Mouse (Mus musculus): ENCODE measurements around the gene Gm28308. TPM values are rescaled to one million over a fixed set of nuclear protein-coding genes. Genes with fewer than 3 reads are reported as not detected.

Gm28308 gene
- polyA plus RNA-seq (2012; rRNA removed): 0.24 and 0.61 TPM in 2 replicates

DNA sequence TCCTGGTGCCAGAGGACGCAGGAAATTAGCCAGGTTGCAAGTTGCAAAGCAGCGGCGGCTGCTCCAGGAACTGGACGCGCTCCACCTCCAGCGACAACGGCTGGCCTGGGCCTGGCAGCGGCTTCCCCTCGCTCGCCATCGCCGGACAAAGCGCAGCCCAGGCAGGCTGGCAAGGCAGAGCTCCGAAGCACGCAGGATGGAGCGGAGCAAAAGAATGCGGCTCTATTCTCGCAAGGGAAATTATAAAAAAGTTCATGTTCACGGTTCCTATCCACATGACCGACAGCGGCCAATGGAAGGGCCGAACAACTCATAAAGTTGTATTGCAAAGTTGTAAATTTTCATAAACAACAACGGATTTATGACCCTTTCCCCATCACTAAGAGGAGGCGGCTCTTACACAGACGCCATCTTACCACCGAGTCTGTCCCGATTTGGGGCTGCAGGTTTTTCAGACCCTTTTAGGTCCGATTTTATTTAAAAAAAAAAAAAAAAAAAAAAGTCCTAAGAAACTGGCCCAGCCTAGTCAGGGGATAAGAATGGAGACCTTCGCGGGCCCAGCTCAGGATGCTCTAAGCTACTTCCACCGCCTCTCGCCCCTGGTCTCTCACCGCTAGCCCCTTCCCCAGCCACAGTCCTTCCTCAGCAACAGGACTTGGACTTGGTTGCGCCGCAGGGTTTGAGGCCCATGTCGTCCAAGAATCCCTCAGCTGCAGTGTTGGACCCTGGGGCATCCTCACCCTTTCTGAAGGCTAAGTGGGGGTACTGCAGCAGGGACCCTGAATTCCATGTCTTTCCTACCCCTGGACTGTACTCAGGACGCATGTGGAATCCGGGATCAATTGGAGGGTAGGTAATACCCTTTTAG lies at the start of gene Gm28308, which contains the start of gene Hoxa3:
Gm28308 (minus strand) TSS at position 221 of the 868 bp plus-strand sequence.
Hoxa3 (minus strand) TSS at position 218 of the 868 bp plus-strand sequence.

DNA sequence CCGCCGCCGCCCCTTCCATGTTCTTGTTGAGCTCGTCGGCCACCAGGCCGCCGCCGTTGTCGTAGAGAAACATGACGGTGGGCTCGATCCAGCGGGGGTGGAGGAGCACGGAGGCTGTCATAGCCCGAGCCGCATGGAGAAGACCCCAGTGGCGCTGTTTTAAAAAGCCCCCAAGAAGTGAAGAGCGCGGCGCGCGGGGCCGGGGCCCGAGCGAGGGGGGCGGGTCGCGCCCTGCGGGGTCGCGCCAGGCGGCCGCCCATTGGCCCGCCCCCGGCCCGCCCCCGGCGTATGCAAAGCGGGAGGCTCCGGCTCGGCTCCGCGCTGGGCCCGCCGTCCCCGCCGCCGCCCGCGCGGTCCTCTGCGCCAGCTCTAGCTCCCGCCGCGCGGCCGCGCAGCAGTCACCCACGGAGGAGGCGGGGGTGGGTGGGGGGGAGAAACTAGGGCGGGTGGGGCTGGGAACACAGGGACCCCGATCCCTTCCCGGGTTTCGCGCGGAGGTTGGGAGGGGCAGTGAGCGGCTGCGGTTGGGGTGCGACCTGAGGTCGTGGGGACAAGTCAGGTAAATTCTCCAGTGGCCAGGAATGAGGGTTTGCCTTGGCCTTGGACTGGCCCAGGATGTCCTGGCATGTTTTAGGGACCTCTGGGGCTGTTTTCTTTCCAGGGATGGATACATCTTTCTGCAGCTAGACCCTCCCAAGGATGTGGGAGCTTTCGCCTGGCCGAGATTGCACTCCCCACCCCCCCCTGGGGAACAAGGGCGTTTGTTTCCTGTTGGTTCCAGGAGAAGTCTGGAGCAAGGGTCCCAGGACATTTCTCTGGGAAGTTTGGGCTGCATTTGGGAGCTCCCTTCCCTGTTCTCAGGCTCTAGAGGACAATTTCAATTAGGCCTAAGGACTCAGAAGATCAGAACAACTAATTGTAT lies 47.8 kb upstream of the Gm28308 start, which contains the start of gene Hoxa13:
Hoxa13 (minus strand) TSS at position 227 of the 922 bp plus-strand sequence.

DNA sequence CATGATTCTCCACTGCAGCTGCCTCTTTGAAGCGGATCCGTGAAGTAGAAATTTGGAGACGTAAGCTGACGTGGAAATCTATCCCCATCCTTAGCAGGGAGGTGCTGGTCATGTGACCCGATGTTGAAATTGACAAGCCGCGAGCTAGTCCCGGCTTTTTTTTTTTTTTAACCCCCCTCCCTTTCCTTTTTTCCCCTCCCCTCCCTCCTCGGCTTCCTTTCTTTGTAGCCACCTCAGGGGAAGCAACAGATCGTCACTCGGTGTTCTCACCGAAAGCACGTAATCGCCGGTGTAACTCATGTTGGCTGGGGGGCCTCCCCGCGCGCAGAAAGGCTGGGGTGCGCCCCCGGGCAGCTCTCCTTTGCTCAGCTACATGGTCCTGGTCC lies 32.6 kb upstream of the Gm28308 start, which contains the start of gene Hoxa11:
Hoxa11 (minus strand) TSS at position 54 of the 386 bp plus-strand sequence.

DNA sequence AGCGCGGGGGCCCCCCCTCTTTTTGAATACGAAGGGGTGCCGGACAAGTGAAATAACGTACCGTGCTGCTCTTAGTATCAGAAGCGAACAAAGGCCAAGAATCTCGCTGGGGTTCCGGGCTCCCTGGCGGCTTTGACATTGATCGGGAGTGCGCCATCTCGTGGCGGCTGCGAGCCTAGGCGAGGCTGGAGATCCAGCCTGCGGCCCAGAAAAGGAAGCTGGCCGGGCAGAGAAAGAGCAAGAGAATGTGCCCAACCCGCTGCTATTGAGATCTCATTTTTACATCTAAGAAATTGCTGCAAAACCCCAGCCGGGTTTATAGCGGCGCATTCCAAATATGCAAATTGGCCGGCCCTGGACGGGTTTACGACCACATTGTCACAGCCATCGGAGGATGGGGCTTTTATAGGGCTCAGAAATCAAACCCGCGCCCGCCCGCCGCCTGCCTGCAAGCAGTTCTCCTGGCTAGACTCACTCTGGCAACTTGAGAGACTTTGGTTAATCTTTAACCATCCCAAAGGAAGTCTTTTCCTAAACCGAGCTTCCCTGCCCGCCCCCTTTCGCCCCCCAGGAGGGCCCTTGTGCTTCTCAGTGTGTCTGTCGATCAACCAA lies 27.4 kb upstream of the Gm28308 start, which contains the start of gene Hoxa10:
Hoxa10 (minus strand) TSS at position 466 of the 612 bp plus-strand sequence.

DNA sequence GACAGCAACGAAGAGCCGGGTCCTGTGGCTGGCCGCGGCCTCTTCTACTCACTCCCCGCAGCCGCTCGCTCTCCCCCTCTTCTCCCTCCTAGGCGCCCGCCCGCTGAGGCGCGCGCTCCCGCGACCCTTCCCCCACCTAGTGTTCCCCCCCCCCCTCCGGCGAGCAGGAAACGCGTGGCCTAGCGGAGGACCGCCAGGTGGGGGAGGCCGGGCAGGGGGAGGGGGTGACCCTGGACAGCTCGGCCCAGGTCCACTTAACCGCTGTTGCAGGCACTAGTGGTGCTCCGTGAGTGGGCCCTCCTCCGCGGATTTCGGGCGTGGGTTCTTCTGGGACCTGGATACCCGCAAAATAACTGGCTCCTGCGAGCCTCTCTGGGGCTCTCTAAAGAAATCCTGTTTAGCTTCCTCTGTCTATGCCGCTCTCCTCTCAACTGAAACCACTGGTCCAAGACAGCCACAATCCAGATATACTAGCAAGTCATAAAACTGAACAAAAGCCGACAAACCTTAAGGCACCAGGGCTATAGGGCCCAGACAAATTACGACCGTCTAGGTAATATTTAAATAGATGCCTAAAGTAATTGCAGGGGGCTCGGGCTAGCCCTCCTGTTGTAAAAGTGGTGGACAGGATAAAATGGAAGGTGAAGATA lies 17.5 kb upstream of the Gm28308 start, which contains the start of gene Hoxa9:
Hoxa9 (minus strand) TSS at position 574 of the 650 bp plus-strand sequence.

DNA sequence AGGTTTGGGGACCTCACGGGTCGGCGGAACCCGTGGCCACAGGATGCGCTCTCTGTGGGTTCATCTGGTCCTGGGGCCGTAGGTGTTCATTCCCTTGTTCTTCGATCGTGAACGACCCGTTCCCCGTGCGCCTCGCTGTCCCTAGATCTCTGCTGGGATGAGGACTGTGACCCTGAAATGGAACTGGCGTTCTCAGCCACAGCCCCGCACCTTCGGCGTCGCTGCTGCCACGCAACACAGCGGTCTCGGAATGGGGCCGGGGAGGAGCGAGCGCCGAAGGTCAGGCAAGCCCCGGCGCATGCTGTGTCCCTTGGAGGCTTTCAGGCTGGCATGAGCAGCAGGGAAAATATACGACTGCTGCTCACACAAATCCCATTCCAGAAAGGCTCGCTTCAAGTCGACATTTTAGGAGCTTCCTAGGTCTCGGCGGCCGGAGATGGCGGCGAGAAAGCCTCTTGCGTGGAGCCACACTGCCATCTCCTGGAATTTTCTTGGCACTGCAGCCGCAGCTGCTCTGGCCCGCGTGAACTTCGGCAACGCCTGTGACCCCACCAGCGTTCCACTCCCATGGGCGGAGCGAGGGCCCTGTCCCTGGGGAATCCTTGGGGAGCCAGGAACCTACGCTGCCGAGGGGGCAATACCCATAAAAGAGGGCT lies 8.3 kb upstream of the Gm28308 start, which contains the start of gene Hoxa7:
Hoxa7 (minus strand) TSS at position 518 of the 656 bp plus-strand sequence.

DNA sequence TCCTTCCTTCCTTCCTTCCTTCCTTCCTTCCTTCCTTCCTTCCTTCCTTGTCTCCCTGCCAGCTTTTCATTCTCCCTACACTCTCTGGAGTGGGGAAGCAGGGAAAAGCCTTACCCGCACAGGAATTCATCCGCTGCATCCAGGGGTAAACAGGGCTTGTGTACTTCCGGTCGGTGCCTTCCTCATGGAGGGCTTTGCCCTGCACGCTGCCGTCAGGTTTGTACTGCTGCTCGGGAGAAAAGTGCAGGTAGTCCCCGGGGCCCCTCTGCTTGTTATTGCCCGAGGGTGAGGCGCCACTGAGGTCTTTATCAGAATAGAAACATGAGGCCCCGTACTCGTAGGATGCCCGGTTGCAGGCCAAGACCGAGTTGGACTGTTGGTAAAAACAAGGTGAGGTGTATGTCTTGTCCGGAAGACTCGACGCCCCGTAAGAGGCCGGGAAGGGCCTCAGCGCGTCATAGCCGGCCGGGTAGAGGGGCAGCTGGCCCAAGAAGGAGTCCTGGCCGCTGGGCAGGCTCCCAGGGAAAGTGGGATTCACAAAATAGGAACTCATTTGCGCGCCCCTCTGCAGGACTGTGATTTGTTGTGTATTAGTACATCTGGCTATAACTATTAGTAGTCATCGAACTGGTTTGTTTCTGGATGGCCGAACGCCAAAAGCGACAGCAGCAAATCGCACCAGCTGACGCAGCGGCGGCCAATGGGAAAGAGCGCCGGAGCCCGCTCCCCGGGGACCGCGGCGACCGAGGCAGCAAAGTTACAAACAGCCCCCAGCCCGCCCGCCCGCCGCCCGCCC lies 4.9 kb downstream of the Gm28308 start, which contains the start of gene Hoxa6:
Hoxa6 (minus strand) TSS at position 651 of the 796 bp plus-strand sequence.

DNA sequence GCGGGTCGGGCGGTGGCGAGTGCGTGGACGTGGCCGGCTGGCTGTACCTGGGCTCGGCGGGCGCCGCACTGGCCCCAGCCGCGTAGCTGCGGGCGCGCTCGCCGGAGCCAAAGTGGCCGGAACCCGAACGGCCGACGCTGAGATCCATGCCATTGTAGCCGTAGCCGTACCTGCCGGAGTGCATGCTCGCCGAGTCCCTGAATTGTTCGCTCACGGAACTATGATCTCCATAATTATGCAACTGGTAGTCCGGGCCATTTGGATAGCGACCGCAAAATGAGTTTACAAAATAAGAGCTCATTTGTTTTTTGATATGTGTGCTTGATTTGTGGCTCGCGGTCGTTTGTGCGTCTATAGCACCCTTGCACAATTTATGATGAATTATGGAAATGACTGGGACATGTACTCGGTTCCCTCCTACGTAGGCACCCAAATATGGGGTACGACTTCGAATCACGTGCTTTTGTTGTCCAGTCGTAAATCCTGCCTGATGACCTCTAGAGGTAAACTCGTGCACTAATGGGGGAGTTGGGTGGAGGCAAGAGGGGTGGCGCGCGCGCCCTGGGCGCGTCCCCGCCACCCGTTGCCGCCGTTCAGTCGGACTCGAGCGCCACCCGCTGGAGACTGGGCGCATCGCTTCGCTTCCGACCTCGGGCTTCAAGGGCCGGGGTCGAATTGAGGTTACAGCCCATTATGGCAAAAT lies 8.9 kb downstream of the Gm28308 start, which contains the start of gene Hoxa5:
Hoxa5 (minus strand) TSS at position 538 of the 703 bp plus-strand sequence.

DNA sequence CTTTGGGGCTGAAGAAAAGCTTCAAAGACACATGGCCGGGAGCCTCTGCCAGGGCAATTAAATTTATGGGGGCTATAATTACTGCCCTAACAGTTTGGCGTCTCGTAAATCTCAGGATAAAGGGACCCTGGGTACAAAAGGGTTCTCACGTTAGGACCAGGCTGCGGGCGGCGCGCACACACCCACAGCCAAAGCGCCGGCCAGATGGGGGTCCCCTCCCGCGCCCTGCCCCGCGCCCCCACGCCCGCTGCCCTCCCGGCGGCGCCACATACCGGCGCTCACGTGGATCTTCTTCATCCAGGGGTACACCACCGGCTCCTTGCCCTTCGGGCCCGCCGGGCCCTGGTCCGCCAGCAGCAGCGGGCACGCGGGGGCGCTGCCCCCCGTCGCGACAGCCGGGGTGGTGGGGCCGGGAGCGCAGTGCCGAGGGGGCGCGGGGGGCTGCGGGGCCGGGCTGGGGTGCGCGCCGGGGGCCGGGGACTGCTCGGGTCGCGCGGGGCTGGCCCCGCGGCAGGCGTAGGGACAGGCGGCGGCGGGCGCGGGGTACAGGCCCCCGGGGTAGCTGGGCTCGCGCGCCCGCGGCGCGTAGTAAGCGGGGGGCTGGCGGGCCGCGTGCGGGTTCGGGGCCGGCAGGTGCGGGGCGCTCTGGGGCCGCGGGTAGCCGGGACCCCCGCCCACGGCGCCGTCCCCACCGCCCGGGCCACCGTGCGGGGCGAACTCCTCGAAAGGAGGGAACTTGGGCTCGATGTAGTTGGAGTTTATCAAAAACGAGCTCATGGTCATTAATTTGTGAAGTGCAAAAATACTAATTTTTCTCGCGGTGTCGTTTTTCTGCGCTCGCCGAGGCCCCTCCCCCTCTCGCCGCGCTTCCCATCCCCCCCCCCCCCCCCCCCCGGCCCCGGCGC lies 22.0 kb downstream of the Gm28308 start, which contains the start of gene Hoxa4:
Hoxa4 (minus strand) TSS at position 848 of the 905 bp plus-strand sequence.

DNA sequence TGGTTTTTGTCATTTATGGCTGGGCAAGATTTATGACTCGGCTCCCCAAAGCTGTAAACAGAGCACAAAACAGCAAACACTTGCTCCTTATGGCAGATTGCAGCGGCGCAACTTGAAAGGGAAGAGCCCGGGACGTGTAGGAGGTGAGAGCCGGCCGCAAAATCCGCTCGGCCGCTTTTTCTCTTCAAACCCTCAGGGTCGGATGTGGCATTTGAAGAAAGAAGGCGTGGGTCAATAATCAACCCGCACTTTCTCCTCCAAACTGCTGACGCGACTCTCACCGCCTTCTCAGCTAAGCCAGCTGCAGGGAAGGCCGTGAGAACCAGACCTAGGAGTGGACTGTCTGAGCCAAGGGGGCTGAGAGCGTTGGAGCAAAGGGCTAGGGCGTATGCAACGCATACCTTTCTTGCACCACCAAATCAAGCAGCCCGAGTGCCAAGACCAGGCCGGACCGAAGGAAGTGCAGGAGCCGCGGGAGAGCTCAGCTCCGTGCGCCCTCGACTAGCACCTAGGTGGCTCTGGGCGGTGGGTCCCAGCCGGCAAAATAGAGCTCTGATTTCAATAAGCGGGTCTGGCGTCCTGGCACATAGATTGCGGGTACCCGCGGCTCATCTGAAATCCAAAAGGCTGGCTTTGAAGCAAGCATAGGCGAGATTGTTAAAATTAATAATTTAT lies 35.9 kb downstream of the Gm28308 start, which contains the start of gene 5730596B20Rik:
5730596B20Rik (plus strand) TSS at position 438 of the 675 bp plus-strand sequence.

DNA sequence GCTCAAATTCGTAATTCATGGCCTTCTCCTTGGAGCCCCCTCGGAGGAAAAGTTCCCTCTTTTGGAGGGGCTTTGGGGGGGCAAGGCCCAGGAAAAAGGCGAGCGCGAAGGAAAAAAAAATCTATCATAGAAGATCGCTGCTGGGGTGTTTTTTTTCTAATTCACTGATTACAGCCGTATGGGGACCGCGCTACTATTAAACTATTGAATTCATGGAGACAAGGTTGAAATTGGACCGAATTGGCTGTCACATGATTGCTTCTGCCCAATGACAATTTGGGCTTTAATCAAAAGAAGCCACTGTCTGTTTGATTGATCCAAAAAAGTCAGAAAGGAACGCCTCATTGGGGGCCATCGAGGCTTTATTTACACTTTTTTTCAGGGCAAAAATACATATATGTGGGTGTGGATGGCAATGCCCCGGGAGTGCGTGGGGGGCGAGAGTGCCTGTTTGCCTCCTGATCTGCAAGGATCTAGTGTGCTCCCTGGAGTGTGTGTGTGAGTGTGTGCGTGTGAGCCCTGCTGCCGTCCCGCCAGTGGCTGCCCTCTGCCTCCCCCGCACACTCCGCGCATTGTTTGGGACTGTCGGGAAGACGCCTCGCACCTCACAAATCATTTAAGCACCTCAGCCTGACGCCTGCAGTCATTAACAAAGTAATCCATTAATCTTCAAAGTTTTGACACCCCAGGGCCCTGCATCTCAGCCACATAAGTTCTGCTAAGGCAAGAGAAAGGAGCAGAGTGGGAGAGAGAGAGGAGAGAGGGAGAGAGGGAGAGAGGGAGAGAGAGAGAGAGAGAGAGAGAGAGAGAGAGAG lies 48.3 kb downstream of the Gm28308 start, which contains the start of gene Hoxa2:
Hoxa2 (minus strand) TSS at position 206 of the 815 bp plus-strand sequence.

DNA sequence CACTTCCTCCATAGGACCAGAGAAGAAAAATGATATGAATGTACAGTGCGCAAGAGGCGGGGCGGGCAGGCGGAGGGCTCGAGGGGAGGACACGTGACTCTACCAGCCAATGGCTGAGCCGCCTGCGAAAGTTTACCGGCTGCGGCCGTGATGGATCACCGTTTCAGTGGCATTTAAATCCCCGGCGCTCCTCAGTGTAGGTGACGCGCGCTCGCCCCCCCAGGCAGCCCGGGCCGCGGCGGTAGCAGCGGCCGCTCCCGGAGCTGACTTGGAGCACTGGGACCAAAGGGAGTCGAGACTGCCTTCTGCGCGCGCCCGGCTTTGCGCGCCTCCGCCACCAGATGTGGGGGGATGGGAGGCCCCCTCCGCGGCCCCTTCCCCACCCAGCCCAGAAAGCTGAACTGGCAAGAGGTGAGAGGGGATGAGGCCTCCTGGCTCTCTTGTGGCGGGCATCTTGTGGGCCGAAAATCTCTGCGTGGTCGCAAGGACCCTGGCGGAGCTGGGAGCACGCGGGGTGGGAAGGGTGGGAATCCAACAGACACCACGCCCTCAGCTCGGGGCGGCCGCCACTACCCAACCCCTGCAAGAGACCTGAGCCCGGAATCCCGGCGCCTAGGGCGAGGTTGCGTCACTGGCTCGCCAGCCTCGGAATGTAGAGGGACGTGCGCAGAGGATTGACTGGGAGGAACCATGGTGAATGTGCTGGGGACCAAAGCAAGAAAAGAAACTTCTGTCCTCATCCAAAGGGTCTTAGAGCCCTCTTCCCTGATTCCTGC lies 54.7 kb downstream of the Gm28308 start, which contains the start of gene Hoxa1:
Hoxa1 (minus strand) TSS at position 42 of the 776 bp plus-strand sequence.

Measured in stomach, adult 2 months (tissue).